Mouse (Mus musculus) thymus, adult 2 months (tissue): ENCODE measurements at regions not wholly inside any gene's neighbourhood (a gene's known extent, or its start where the extent isn't known, plus 50 kb on each side); places are given as distances from the start of the nearest gene placed in this dataset.

Source experiments
- CTCF ChIP-seq: fragments of 200-500 bp; IDR thresholded peaks from 2 replicates; pipeline ENCODE4 v1.5.1; 2012; ENCODE audit warnings: mild to moderate bottlenecking, control low read depth, low read length, moderate library complexity, borderline replicate concordance; ENCODE audit not compliant: control insufficient read depth, poor library complexity, insufficient read depth; ENCODE audit errors: extremely low read depth
- POLR2A ChIP-seq: fragments of 200-500 bp; IDR thresholded peaks from 2 replicates; pipeline ENCODE4 v1.6.1; 2012; ENCODE audit warnings: mild to moderate bottlenecking, low read length, control low read depth, moderate library complexity; ENCODE audit not compliant: control insufficient read depth, poor library complexity, insufficient read depth; ENCODE audit errors: extremely low read depth

GRCm38 (mm10) chr8:35120612-35121011 is 645.0 kb upstream of the Gm19410 start:
- TF ChIP-seq CTCF, result no peak
- TF ChIP-seq POLR2A, result no peak
